Mouse (Mus musculus): ENCODE measurements at regions not wholly inside any gene's neighbourhood (a gene's known extent, or its start where the extent isn't known, plus 50 kb on each side); places are given as distances from the start of the nearest gene placed in this dataset.
A peak's percentile ranks its signal among the peaks of the same experiment; 100 is the strongest.

DNA sequence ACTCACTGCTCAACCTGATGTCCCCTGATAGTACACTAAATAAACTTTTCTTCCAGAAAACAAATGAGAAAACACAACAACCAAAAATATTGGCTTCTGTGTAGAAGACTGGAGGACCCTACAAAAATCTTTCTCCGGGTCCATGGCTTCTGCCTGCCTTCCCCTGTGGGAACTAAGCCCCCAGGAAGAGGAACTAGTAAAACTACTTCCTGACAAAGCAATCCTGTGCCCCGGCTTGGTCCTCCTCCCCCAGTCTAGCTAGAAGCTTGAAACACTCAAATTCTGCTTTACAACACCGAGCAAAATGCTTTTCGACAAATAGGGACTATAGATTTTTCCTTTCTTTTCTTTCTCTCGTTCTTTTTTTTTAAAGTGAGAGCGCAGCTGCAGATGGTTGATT, 51.3 kb upstream of the Mki67 start:
- ATAC-seq (replicated peaks; ENCODE audit: poor library complexity), result peak; percentile 53

DNA sequence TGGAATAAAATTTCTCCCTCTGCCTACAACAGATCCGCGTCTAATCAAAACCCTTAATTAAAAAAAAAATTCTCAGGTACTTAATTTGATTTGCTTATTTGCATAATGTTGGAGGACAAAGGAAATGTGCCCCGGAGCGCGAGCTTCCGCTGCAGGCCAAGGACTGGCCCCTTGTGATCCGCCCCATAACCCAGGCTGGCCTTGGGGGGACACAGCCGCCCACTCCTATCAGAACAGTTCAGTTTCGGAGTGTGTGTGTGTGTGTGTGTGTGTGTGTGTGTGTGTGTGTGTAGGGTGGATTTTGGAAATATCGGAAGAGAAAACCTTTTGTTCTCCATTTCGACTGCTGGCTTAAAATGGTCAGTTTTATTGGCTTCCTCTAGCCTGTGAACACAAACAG, 51.9 kb upstream of the Mki67 start:
- no peak for ATAC-seq (replicated peaks; ENCODE audit: poor library complexity)

DNA sequence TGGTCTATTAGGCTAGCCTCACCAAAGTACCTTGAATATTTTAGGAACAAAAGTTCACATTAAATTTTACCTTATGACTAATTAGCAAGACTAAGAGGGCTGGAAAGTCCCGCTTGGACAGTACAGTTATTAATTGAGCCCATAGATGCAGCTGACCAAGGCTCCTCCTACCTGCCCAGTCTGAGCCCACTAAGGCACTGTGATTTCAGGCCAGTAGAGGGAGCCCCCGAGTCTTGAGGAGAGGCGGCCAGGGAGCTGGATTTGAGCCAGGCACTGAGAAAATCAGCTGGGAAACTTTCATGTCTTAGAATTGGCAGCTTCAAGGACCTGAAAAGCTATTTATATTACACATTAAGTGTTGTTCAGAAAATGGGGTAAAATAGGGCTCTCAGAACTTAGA, 52.4 kb upstream of the Mki67 start:
- peak; percentile 95 for ATAC-seq (replicated peaks; ENCODE audit: poor library complexity)

- ATAC-seq (replicated peaks; ENCODE audit: poor library complexity), result no peak
These were observed 53.0 kb upstream of the Mki67 start for GRCm38 (mm10) chr7:135769082-135769673.

DNA sequence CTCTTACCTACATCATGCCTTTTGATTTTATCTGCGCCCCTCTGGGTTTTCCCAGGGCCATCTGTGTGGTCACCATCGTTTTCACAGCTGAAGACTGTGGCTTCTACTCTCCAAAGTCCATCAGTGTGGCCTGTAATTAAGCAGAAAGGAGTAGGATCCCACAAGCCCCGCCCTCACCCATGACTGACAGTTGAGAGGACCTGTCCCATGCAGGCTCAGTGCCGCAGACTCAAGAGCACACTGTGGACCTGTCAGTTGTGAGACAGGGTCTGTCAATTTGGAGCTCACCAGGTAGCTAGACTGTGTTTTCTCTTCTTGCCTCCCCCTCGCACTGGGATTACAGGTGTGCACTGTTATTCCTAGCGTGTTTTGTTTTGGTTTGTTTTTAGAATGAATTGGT, 53.9 kb upstream of the Mki67 start:
- ATAC-seq (replicated peaks; ENCODE audit: poor library complexity), result no peak

- peak; percentile 73 for ATAC-seq (replicated peaks; ENCODE audit: poor library complexity)
These were observed 59.8 kb upstream of the Mki67 start for GRCm38 (mm10) chr7:135775832-135776433.

GRCm38 (mm10) chr7:135790167-135790566, 74.0 kb upstream of the Mki67 start:
- no peak for ATAC-seq (replicated peaks; ENCODE audit: poor library complexity)

DNA sequence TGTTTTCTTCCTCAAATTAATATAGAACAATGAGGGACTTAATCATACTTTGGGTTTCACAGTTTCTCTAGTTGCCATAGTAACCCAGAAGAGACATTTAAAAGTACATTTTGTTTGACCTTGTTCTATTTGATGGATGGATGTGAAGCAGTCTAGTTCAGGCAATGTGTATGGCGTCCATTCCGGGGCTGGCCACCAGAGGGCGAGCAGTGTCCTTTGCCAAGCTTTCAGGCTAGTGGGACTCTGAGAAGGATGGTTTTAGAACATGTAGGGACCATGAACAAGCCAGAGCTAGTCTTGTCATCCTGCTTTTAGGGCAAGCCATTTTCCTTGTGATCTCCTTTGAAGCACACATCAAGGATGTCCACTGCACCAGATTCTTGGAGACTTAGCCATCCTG, 74.8 kb upstream of the Mki67 start:
- peak; percentile 79 for ATAC-seq (replicated peaks; ENCODE audit: poor library complexity)

GRCm38 (mm10) chr7:135791953-135792690, 76.0 kb upstream of the Mki67 start:
- peak; percentile 38; the same call in 1 of the 2 replicates for ATAC-seq (replicated peaks; ENCODE audit: poor library complexity)

- ATAC-seq (replicated peaks; ENCODE audit: poor library complexity), result peak; percentile 86
These were observed 76.8 kb upstream of the Mki67 start for GRCm38 (mm10) chr7:135792918-135793317.

GRCm38 (mm10) chr7:135794238-135794637, 78.1 kb upstream of the Mki67 start:
- peak; percentile 47 for ATAC-seq (replicated peaks; ENCODE audit: poor library complexity)

- no peak for ATAC-seq (replicated peaks; ENCODE audit: poor library complexity)
These were observed 78.5 kb upstream of the Mki67 start for GRCm38 (mm10) chr7:135794679-135795078.

DNA sequence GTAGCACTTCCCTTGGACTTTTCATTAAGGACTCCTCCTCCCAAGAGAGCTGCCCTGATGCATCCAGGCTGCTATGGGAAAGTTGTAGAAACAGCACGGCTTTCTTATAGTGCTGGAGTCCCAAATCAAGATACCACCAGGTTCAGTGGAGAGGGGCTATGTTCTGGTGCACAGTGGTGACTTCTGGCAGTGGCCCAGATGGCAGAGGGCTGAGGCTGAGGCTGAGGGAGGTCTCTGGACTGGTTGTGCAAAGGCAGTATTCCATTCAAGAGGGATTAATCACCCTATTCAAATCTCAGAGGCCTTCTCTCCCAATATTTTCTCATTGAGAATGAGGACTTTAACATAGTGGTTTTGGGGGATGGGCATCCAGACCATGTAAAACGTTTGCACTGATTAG, 82.3 kb upstream of the Mki67 start:
- ATAC-seq (replicated peaks; ENCODE audit: poor library complexity), result no peak

GRCm38 (mm10) chr7:135802598-135803121, 86.5 kb upstream of the Mki67 start:
- ATAC-seq (replicated peaks; ENCODE audit: poor library complexity), result no peak

- ATAC-seq (replicated peaks; ENCODE audit: poor library complexity), result peak; percentile 43
These were observed 88.6 kb upstream of the Mki67 start for GRCm38 (mm10) chr7:135804730-135805129.

GRCm38 (mm10) chr7:135806139-135806538, 90.0 kb upstream of the Mki67 start:
- peak; percentile 43 for ATAC-seq (replicated peaks; ENCODE audit: poor library complexity)

DNA sequence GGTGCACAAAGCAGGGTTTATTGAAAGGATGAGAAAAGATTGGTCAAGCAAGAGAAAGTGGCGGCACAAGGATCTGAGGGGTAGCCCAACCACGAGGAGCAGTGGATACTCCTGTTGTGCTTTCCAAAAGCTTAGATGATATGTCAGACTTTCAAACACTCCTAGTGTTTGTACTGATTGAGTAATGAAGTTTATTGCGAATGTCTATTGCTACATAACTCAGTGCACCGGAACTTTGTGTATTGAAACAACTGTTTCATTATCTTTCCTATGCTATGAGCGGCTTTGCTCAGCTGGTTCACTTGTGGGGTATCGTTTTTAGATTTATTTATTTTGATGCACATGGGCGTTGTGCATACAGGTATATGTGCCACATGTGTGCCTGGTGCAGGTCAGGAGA, 90.5 kb upstream of the Mki67 start:
- peak; percentile 56 for ATAC-seq (replicated peaks; ENCODE audit: poor library complexity)

- peak; percentile 27 for ATAC-seq (replicated peaks; ENCODE audit: poor library complexity)
These were observed 93.0 kb upstream of the Mki67 start for GRCm38 (mm10) chr7:135809167-135809566.

GRCm38 (mm10) chr7:135809751-135810379, 93.7 kb upstream of the Mki67 start:
- ATAC-seq (replicated peaks; ENCODE audit: poor library complexity), result peak; percentile 55

DNA sequence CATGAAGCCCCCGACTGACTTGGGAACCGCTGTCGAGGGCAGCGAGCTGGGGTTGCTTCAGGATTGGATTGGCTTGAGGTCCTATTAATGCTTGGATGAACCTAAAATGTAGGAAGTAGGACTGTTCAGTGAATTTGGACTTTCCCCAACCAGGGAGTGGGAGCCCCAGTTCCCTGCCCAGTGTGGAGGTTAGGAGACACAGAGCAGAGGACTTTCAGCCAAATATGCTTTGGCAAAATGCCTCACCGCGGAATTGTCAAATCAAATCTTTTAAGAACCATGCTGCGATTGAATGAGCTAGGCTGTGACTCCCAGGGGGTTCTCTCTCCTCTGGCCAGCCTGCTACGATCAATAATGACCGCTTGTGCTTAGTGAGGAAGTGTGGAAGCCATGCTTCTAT, 94.8 kb upstream of the Mki67 start:
- no peak for ATAC-seq (replicated peaks; ENCODE audit: poor library complexity)

DNA sequence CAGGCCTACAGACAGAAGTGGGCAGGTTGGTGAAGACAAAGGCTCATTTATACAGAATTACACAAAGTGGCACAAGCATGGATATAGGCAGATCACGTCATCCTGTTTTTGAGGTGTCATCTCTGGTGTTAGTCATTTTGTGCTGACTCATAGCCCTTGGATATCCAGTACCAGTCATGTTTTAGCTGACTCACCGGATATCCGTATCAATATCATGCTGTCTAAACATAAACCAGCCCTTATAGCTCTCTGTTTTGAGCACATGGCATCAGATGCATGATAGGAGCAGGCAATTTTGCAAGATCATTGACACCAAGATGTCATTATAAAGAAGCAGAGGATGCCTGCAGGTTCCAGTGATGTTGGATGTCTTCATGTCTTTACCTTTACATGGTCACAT, 97.5 kb upstream of the Mki67 start:
- no peak for ATAC-seq (replicated peaks; ENCODE audit: poor library complexity)

- ATAC-seq (replicated peaks; ENCODE audit: poor library complexity), result peak; percentile 90
These were observed 100.0 kb upstream of the Mki67 start for GRCm38 (mm10) chr7:135816191-135816590.
